31 mouse cellular contexts compared by ENCODE assay signal in the genomic region with DNA sequence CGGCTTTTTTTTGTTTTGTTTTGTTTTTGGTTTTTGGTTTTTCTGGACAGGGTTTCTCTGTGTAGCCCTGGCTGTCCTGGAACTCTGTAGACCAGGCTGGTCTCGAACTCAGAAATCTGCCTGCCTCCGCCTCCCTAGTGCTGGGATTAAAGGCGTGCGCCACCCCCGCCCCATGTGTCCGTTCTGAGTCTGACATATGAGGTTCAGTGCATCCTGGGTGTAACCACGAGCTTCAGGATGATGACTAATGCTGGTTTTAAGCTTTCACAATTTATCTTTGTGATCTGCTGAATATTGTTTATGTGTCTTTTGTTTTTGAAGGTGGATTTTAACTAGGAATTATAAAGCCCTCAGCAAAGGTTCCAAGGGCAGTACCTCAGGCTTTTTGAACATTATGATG. TPM values are rescaled to one million over a fixed set of nuclear protein-coding genes. Genes with fewer than 3 reads are reported as not detected.
DNase-seq lines count a peak whose midpoint lies in the region; ATAC-seq lines count a peak whose summit lies in the region.
"Had no signal": no experiment of that assay in that cellular context is flagged by ENCODE, and none has a peak within 500 bp of the region (broad histone marks: within the 10 kb centered on the region; RNA-seq: fewer than 3 reads in every experiment).

No protein-coding gene starts in this region.

- 84% methylated on average over 8 of the region's 8 CpGs for WGBS in kidney, embryonic 16.5 days
- WGBS in hindbrain, embryonic 13.5 days, result 93% methylated on average over 8 of the region's 8 CpGs

- no peaks in the 10 kb centered on the region for H3K4me1 ChIP-seq in kidney, embryonic 16.5 days (ENCODE audit: insufficient read depth, low read length)
- H3K4me1 ChIP-seq in hindbrain, embryonic 13.5 days (replicated peaks), result no peaks in the 10 kb centered on the region
- H3K4me1 ChIP-seq: forebrain, embryonic 13.5 days; kidney, embryonic 15.5 days; limb, embryonic 10.5 days; limb, embryonic 15.5 days; liver, embryonic 13.5 days; midbrain, embryonic 13.5 days; neural tube, embryonic 15.5 days; stomach, embryonic 15.5 days had no signal

- no peak overlapping the region for H3K9ac ChIP-seq in kidney, embryonic 16.5 days (replicated peaks; ENCODE audit: low read length)
- H3K9ac ChIP-seq in hindbrain, embryonic 13.5 days, result no peak overlapping the region
- H3K9ac ChIP-seq: forebrain, embryonic 13.5 days; hindbrain, embryonic 14.5 days; kidney, embryonic 15.5 days; limb, embryonic 15.5 days; liver, embryonic 13.5 days; midbrain, embryonic 13.5 days; neural tube, embryonic 15.5 days; stomach, embryonic 15.5 days had no signal

- peak; percentile 54 for ATAC-seq in CD4-positive, CD25-positive, alpha-beta regulatory T cell, adult 4 months
- ATAC-seq in activated CD4-positive, CD25-positive, alpha-beta regulatory T cell, adult 4 months, result peak; percentile 63
- ATAC-seq in kidney, embryonic 16.5 days (ENCODE audit: low FRiP score, low TSS enrichment), result no peak
- ATAC-seq in hindbrain, embryonic 13.5 days (ENCODE audit: low FRiP score), result no peak
- ATAC-seq: forebrain, embryonic 13.5 days; lung, postnatal 0 days; midbrain, embryonic 13.5 days had no signal

- intact Hi-C loops in heart, postnatal 36 days (cut with DNase I), result no loop called here

- H3K9me3 ChIP-seq in kidney, embryonic 16.5 days (ENCODE audit: low read length), result no peaks in the 10 kb centered on the region
- no peaks in the 10 kb centered on the region for H3K9me3 ChIP-seq in hindbrain, embryonic 13.5 days
- H3K9me3 ChIP-seq: forebrain, embryonic 13.5 days; kidney, embryonic 15.5 days; limb, embryonic 10.5 days; limb, embryonic 15.5 days; liver, embryonic 13.5 days; midbrain, embryonic 13.5 days; neural tube, embryonic 15.5 days; stomach, embryonic 15.5 days had no signal

- no peak overlapping the region for H3K27ac ChIP-seq in kidney, embryonic 16.5 days (ENCODE audit: low read length)
- H3K27ac ChIP-seq in hindbrain, embryonic 13.5 days, result no peak overlapping the region
- H3K27ac ChIP-seq: forebrain, embryonic 13.5 days; hindbrain, embryonic 14.5 days; kidney, embryonic 15.5 days; limb, embryonic 10.5 days; limb, embryonic 15.5 days; liver, embryonic 13.5 days; midbrain, embryonic 13.5 days; neural tube, embryonic 15.5 days; stomach, embryonic 15.5 days had no signal

- H3K36me3 ChIP-seq in kidney, embryonic 16.5 days (ENCODE audit: insufficient read depth, low read length), result peaks cover 48% of the 10 kb centered on the region
- peaks cover 53% of the 10 kb centered on the region for H3K36me3 ChIP-seq in hindbrain, embryonic 13.5 days

- H3K27me3 ChIP-seq in kidney, embryonic 16.5 days (ENCODE audit: insufficient read depth, low read length), result no peaks in the 10 kb centered on the region
- no peaks in the 10 kb centered on the region for H3K27me3 ChIP-seq in hindbrain, embryonic 13.5 days
- H3K27me3 ChIP-seq: forebrain, embryonic 13.5 days; kidney, embryonic 15.5 days; limb, embryonic 15.5 days; liver, embryonic 13.5 days; midbrain, embryonic 13.5 days; neural tube, embryonic 15.5 days; stomach, embryonic 15.5 days had no signal

- no peak overlapping the region for H3K4me3 ChIP-seq in kidney, embryonic 16.5 days (ENCODE audit: low read length)
- H3K4me3 ChIP-seq in hindbrain, embryonic 13.5 days, result no peak overlapping the region
- H3K4me3 ChIP-seq: forebrain, embryonic 13.5 days; kidney, embryonic 15.5 days; layer of hippocampus, adult 2 months; limb, embryonic 10.5 days; limb, embryonic 15.5 days; liver, embryonic 13.5 days; midbrain, embryonic 13.5 days; neural tube, embryonic 15.5 days; stomach, embryonic 15.5 days had no signal

- DNase-seq in heart, adult 11 months, result peak; percentile 64
- DNase-seq in heart, postnatal 36 days, result no peak
- DNase-seq in cerebellum, adult 11 months, result no peak
- DNase-seq: adrenal gland, postnatal 25 days; cerebellum, adult 8-10 months; cerebellum, postnatal 25 days; gastrocnemius, postnatal 25 days; heart, adult 18-20 months; heart, postnatal 4 days; kidney, adult 18-20 months; kidney, postnatal 36 days; liver, embryonic 13.5 days; lung, adult 18-20 months; lung, postnatal 4 days; right cerebral cortex, postnatal 25 days; thymus, postnatal 14 days had no signal

- no peak overlapping the region for H3K4me2 ChIP-seq in kidney, embryonic 16.5 days (replicated peaks; ENCODE audit: low read depth, low read length)
- H3K4me2 ChIP-seq in hindbrain, embryonic 13.5 days, result no peak overlapping the region
- H3K4me2 ChIP-seq: forebrain, embryonic 13.5 days; heart, embryonic 11.5 days; hindbrain, embryonic 14.5 days; kidney, embryonic 15.5 days; limb, embryonic 15.5 days; liver, embryonic 13.5 days; midbrain, embryonic 13.5 days; neural tube, embryonic 15.5 days; stomach, embryonic 15.5 days had no signal

RNA-seq across cellular contexts. Expression of gene Chd1, which starts 37.1 kb away (rescaled TPM):
- 10 to 100 TPM; 20.6 to 20.8 TPM for total RNA-seq in heart, postnatal 36 days (2021)
- 10 to 100 TPM; 15.3 to 17.6 TPM for polyA plus RNA-seq in CD4-positive, CD25-positive, alpha-beta regulatory T cell, adult 4 months (2017; shearing (Covaris generic))
- 10 to 100 TPM; 16.3 to 17.3 TPM for polyA plus RNA-seq in activated CD4-positive, CD25-positive, alpha-beta regulatory T cell, adult 4 months (2017; shearing (Covaris generic))
- 19.4 and 23.5 TPM in 2 replicates for polyA plus RNA-seq in kidney, embryonic 16.5 days (2015; fragmentation: Nextera tagmentation; extraction: Ambion mirVana)
- polyA plus RNA-seq in hindbrain, embryonic 13.5 days (2015; fragmentation: Nextera tagmentation; extraction: Ambion mirVana), result 20.9 and 22.9 TPM in 2 replicates

Comparison
In these comparisons a context has a peak if more than half of its experiments do, and no peak if none do; other contexts are left out.
1. ATAC-seq: peak in CD4-positive, CD25-positive, alpha-beta regulatory T cell, adult 4 months (single experiment) and activated CD4-positive, CD25-positive, alpha-beta regulatory T cell, adult 4 months (single experiment); none in kidney, embryonic 16.5 days (single experiment) and hindbrain, embryonic 13.5 days (single experiment).